Mouse (Mus musculus): ENCODE measurements around the gene Gcnt1.

Gene Gcnt1

GRCm38 (mm10) chr19:17368557-17368956 lies 4.1 kb downstream of the Gcnt1 start:
- DNase-seq (ENCODE audit: extremely low read depth, low read depth, low spot score), result no peak

- DNase-seq (ENCODE audit: extremely low read depth, low read depth, low spot score), result no peak
These were observed 6.1 kb downstream of the Gcnt1 start for GRCm38 (mm10) chr19:17366364-17367090.

- DNase-seq (ENCODE audit: extremely low read depth, low read depth, low spot score), result no peak
These were observed 7.9 kb downstream of the Gcnt1 start for GRCm38 (mm10) chr19:17364741-17365140.

- no peak for DNase-seq (ENCODE audit: extremely low read depth, low read depth, low spot score)
These were observed 11.5 kb downstream of the Gcnt1 start for GRCm38 (mm10) chr19:17361181-17361580.

- DNase-seq (ENCODE audit: extremely low read depth, low read depth, low spot score), result no peak
These were observed 13.2 kb downstream of the Gcnt1 start for GRCm38 (mm10) chr19:17359315-17359890.

GRCm38 (mm10) chr19:17357391-17357790 lies 15.3 kb downstream of the Gcnt1 start:
- DNase-seq (ENCODE audit: extremely low read depth, low read depth, low spot score), result no peak

GRCm38 (mm10) chr19:17356932-17357331 lies 15.7 kb downstream of the Gcnt1 start:
- DNase-seq (ENCODE audit: extremely low read depth, low read depth, low spot score), result no peak

- no peak for DNase-seq (ENCODE audit: extremely low read depth, low read depth, low spot score)
These were observed 16.4 kb downstream of the Gcnt1 start for GRCm38 (mm10) chr19:17355950-17356867.

- no peak for DNase-seq (ENCODE audit: extremely low read depth, low read depth, low spot score)
These were observed 17.3 kb downstream of the Gcnt1 start for GRCm38 (mm10) chr19:17355361-17355760.

GRCm38 (mm10) chr19:17354797-17355196 lies 17.8 kb downstream of the Gcnt1 start:
- no peak for DNase-seq (ENCODE audit: extremely low read depth, low read depth, low spot score)

- DNase-seq (ENCODE audit: extremely low read depth, low read depth, low spot score), result no peak
These were observed 18.3 kb downstream of the Gcnt1 start for GRCm38 (mm10) chr19:17354362-17354761.

- no peak for DNase-seq (ENCODE audit: extremely low read depth, low read depth, low spot score)
These were observed 18.9 kb downstream of the Gcnt1 start for GRCm38 (mm10) chr19:17353727-17354126.

- no peak for DNase-seq (ENCODE audit: extremely low read depth, low read depth, low spot score)
These were observed 24.8 kb downstream of the Gcnt1 start for GRCm38 (mm10) chr19:17347852-17348251.

- DNase-seq (ENCODE audit: extremely low read depth, low read depth, low spot score), result no peak
These were observed 25.7 kb downstream of the Gcnt1 start for GRCm38 (mm10) chr19:17346716-17347474.

GRCm38 (mm10) chr19:17344881-17345280 lies 27.8 kb downstream of the Gcnt1 start:
- no peak for DNase-seq (ENCODE audit: extremely low read depth, low read depth, low spot score)

GRCm38 (mm10) chr19:17339563-17339962 lies 33.1 kb downstream of the Gcnt1 start:
- no peak for DNase-seq (ENCODE audit: extremely low read depth, low read depth, low spot score)

- DNase-seq (ENCODE audit: extremely low read depth, low read depth, low spot score), result no peak
These were observed 35.5 kb downstream of the Gcnt1 start for GRCm38 (mm10) chr19:17337057-17337679.

- no peak for DNase-seq (ENCODE audit: extremely low read depth, low read depth, low spot score)
These were observed 36.0 kb downstream of the Gcnt1 start for GRCm38 (mm10) chr19:17336646-17337045.

GRCm38 (mm10) chr19:17334644-17335333 lies 37.9 kb downstream of the Gcnt1 start:
- DNase-seq (ENCODE audit: extremely low read depth, low read depth, low spot score), result no peak

GRCm38 (mm10) chr19:17333043-17333442 lies 39.6 kb downstream of the Gcnt1 start:
- DNase-seq (ENCODE audit: extremely low read depth, low read depth, low spot score), result no peak

Data from fat pad, adult 2 months (tissue).